Mouse (Mus musculus) monocyte, adult 5-6 weeks (primary cell): ENCODE results near the gene Tpx2. TPM values are rescaled to one million over a fixed set of nuclear protein-coding genes. Genes with fewer than 3 reads are reported as not detected.
A peak's percentile ranks its signal among the peaks of the same experiment; 100 is the strongest.

Source experiments
- ATAC-seq: fragments of 153-309, 156-312 bp; replicated peaks from 2 replicates; pipeline ENCODE4 v1.8.0; 2017; ENCODE audit warnings: mild to moderate bottlenecking; ENCODE audit not compliant: low TSS enrichment, insufficient number of reproducible peaks, severe bottlenecking, poor library complexity, low FRiP score
- total RNA-seq: library from RNA; stranded (forward); fragments of 200-1000, 200-491, 200-594 nt; gene quantifications from 3 replicates; pipeline ENCODE4 v1.2.3, GENCODE M21; 2017

Gene Tpx2
- 1.1 to 2.7 TPM (median 1.6 TPM) in 3 replicates for total RNA-seq

DNA sequence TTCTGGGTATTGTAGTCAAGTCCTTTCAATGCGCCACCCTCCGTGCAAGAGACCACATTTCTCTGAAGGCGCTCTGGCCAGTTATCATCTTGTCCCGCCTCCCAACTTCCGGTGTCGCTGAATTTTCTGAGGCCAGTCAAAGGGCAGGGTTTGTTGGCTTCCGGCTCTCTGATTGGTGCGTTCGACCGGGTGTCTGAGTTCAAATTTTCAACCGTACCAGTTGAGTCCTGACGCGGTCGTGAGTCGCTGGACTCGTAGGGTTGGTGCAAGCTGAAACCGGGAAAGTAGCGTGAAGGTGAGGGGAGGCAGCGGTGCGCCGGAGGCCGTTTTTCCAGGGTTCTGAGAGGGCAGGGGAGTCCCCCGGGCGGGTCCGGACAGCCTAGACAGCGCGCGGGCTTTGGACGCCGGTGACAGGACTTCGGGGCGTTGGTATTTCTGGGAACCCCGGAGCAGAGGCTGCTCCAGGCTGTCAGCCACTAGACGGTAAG is at the start of gene Tpx2:
TSS of gene Tpx2 (plus strand) at position 150 of the 488 bp plus-strand sequence.
- ATAC-seq: peak; percentile 100

DNA sequence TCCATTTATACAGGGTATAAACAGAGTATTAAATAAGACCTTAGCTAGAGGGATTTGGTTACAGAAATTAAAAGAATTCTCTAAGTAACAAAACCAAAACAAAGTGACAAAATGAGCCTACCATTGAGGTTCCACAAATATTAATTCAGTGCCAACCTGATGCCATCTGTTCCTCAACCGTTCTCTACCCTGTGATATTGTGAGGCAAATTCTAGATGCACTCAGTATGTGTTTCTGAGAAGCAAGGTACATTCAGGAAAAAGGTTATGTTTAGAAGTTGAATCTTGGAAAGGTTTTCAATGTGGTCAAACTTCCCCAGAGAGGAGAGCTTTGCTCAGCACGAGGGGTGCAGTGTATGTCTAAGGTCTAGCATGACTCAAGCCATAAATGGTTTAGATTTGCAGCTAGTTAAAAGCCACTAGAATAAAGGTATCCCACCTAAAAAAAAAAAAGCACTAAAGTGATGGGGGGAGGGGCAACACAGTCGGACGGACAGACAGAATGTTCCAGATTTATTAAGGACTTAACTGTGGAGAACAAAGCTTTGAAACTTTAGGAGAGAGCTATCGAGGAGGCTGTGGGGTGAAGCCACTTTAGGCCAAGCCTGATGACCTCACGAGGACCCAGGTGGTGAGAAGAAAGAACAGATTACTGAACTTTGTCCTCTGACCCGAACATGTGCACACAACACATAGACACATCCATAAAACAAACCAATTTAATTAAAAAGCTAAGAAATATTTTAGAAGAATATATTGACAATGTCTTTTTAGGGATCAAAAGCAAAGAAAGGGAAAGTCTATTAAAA is 47.6 kb upstream of the Tpx2 start:
- ATAC-seq: no peak

DNA sequence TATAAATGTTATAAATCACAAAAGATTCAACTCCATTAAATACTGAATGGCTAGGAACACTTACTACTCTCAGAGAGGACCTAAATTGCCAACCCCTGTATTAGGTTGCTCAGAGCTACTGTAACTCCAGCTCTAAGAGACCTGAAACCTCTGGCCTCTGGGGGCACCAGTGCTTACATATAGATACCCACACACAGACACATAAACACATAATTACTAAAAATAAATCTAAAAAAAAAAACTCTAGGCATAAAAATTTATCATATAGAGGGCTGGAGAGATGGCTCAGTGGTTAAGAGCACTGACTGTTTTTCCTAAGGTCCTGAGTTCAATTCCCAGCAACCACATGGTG is 47.0 kb upstream of the Tpx2 start:
- ATAC-seq: no peak

DNA sequence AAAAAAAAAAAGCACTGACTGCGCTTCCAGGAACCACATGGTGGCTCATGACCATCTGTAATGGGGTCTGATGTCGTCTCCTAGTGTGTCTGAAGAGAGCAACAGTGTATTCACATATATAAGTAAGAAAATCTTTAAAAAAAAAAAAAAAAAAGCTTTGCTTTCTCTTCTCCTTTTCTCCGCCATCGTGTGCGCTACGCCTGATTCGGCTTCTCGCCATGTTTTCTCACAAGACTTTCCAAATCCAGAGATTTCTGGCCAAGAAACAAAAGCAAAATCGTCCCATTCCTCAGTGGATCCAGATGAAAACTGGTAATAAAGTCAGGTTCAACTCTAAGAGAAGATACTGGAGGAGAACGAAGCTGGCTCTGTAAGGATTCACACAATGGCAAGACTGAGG is 45.5 kb upstream of the Tpx2 start:
- ATAC-seq: no peak

DNA sequence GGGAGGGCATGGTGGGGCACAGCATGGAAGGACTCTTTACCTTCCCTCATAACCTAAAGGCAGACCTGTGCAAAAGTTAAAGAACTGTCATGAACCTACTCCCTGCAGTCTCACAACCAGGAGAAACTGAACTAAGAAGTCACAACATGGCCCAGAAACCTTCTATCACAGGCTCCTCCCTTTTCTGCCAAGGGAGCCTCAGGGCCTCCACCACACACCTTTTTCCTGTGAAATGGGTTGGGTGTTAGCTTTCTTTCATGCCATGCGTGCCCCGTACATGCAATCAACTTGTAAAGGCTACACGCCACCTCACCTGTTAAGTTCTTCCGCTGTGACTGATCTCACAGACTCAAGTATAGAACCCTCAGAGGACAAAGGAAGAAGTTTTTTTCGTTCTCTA is 44.7 kb upstream of the Tpx2 start:
- ATAC-seq: no peak

DNA sequence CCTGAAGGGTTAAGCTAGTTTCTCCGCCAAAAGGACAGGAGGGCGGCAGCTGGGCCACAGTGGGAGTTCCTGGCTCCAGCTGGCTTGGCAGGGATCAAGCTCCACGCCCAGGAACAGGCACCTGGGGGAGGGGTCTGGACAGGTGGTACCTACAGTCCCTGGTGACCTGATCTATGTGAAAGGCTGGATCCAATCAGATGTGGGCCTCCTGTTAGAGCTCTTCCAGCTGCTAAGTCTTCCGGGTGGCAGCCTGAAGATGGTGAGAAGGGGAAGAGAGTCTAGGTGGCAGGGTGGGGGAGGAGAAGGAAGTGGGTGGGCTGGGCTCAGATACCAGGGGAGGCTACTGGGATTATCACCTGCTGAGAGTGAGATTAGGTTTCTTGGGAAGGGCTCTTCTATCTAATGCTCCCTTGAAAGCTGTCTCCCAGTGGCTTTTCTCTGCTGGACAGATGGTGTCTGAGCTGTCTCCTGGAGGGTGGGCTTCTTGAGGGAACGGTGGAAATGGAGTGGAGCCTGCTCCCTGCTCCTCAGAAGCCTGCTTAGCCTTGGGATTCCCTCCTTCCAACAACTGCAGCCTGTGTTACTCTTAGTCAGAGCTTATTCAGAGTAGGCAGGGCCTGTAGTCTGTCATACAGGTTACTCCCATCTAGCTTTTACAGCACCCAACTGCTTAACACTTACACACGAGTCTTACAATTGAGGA is 43.2 kb upstream of the Tpx2 start:
- ATAC-seq: no peak

DNA sequence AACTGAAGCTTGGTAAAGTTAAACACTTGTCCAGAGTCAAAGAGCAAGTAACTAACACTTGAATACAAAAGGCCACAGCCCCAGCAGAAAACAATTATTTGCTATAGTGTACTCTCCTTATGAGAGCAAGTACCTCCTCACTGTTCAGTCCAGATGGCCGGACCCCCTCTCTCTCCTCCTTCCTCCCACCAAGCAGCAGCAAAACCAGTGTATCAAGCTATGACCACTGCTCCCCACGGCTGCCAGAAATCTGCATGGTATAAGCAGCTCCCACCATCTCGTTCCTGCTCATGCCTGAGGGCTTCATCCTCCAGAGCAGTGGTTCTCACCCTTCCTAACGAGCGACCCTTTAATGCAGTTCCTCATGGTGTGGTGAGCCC is 42.7 kb upstream of the Tpx2 start:
- ATAC-seq: no peak

GRCm38 (mm10) chr2:152806037-152806436 is 41.7 kb upstream of the Tpx2 start:
- ATAC-seq: no peak

GRCm38 (mm10) chr2:152808178-152808577 is 39.6 kb upstream of the Tpx2 start:
- ATAC-seq: no peak

- ATAC-seq: 0 out of 2 replicates have a peak, but pooled peaks have one; percentile 43
These were observed 37.4 kb upstream of the Tpx2 start for GRCm38 (mm10) chr2:152810158-152810941.

GRCm38 (mm10) chr2:152811336-152812165 is 36.2 kb upstream of the Tpx2 start:
- ATAC-seq: no peak

DNA sequence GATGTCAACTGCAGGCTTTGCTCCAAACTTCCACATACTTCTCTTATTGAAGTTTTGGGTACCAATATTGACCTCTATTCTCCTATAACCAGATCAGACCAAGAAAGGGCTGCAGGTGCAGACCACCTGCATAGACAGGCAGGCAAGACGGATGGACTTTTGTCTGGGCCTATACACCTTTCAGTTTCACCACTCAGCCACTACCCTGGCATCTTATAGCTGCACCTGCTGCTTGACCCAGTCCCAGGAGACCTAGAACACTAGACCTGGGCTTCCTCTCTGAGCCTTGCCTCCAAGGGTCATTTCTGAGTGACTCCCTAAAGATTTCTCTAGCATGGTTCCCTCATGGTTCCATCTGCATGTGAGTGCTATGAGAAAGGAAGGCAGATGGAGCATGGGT is 34.5 kb upstream of the Tpx2 start:
- no peak for ATAC-seq

DNA sequence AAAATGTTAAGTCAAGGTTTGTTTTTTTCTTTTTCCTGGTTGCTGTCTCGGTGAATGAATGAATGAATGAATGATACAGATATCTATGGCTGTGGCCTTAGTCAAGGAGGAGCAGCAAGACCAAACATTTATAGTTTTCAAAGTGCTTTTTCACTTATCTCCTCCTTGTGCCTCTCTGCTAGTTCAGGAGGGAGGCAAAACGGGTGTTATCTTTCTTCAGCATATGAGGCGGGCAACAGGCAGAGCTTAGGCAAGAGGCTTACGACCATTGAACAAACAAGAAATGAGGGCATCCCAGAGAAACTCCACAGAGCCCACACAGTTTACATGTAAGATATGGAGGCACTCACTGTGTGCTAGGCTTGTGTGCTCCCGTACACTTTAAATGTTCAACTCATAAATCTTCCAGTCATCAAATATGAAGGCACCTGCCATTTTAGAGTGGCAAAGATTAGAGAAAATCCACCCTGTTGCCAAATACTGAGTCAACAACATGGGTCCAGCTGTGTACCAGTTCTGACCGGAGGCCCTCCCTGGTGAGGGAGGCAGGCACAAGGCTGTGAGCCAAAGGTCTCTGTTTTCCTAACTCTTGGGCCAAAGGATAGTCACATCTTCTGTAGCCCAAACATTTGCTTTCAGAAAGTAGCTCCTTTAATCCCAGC is 33.4 kb upstream of the Tpx2 start:
- ATAC-seq: no peak

- ATAC-seq: no peak
These were observed 31.7 kb upstream of the Tpx2 start for GRCm38 (mm10) chr2:152815879-152816656.

DNA sequence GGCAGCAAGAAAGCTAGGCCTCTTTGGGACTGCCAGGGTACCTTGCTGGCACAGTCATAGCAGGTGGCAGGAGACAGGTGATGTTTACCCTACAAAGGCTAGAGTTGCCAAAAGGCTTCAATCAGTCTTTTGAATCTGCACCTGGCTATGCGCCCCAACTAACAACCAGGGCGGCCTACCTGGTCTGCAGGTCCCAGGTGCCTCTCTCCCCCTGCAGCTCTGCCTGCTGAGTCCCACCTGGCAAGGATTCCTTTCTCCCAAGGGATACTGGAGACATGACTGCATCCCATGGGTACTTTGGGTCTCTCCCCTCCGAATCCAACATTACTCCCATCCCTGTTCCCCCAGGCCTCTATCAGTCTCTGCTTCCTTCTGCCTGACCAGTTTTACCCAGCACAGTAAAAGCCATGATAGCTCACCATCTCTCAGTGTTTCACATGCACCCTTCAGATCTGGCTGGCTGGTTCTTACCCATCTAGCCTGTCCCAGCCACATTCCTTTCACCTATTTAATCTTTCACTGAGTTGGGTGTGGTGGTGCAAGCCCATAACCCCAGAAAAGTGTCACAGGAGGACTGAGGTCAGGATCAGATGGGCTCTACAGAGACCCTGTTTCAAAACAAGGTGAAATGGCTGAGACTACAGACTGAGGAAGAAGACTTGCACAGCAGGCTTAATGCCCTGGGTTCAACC is 31.0 kb upstream of the Tpx2 start:
- no peak for ATAC-seq

- ATAC-seq: no peak
These were observed 30.0 kb upstream of the Tpx2 start for GRCm38 (mm10) chr2:152817596-152818291.
